Mouse (Mus musculus): Measurements from ENCODE around the gene Mal. TPM values are rescaled to one million over a fixed set of nuclear protein-coding genes. Genes with fewer than 3 reads are reported as not detected.
"Not testable (repeated sequence)": the region's sequence is repeated elsewhere in the genome, so short reads cannot be mapped to it uniquely, and the experiment has no call there.

The Mal gene
- total RNA-seq, 1 experiment = 0.67 TPM

DNA sequence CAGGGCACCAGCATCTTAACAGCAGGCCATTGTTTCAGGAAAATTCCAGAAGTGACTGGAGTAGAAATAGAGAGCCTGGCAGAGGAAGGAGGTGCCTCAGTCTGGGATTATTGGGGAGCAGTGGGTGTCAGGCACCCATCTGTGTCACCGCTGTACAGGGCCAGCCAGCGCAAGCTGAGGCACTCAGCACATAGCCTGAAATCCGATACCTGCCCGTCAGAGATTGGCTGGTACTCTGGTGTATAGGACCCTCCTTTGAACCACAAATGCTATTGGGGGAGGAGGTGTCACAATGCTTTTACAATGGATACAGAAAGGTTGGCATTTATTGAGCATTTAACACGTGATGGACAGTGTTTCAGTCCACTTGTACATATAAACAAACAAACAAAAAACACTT is 47.5 kb downstream of the Mal start:
- no peak for DNase-seq (ENCODE audit: low read depth, low spot score)
- H3K9me3 ChIP-seq (ENCODE audit: control insufficient read depth, insufficient read depth, low read depth, low read length) = no peaks in the 10 kb centered on the region
- no peak overlapping the region for H3K9ac ChIP-seq (ENCODE audit: insufficient read depth, low read depth, low read length, poor library complexity, severe bottlenecking)
- peaks cover 12% of the 10 kb centered on the region for H3K36me3 ChIP-seq (ENCODE audit: control insufficient read depth, insufficient read depth, low read length, poor library complexity, severe bottlenecking)
- TF ChIP-seq ZNF384 (IDR thresholded peaks at IDR 0.05; ENCODE audit: low read depth, low read length) (no peak), ZC3H11A (IDR thresholded peaks at IDR 0.05; ENCODE audit: borderline replicate concordance, low read depth, low read length) (no peak), MAFK (IDR thresholded peaks at IDR 0.05; ENCODE audit: insufficient read depth, low read depth, low read length) (no peak)
- H3K4me1 ChIP-seq (ENCODE audit: control insufficient read depth in 2 of 2, insufficient read depth in 2 of 2, low read length in 2 of 2, poor library complexity in 1 of 2) = peaks cover 13 to 16% of the 10 kb centered on the region in 2 experiments; a peak in 3 of 4 replicates
- no peak overlapping the region for H3K27ac ChIP-seq (ENCODE audit: insufficient read depth, low read depth, low read length, poor library complexity, severe bottlenecking)
- no peak overlapping the region for H3K4me3 ChIP-seq (ENCODE audit: insufficient read depth in 1 of 2, low read depth in 1 of 2, low read length in 2 of 2, poor library complexity in 1 of 2, severe bottlenecking in 1 of 2)
- in situ Hi-C loops (cut with MboI; ENCODE audit: low sequenced_read_pairs in 2 of 2, unreplicated experiment in 2 of 2) = no loop called here

DNA sequence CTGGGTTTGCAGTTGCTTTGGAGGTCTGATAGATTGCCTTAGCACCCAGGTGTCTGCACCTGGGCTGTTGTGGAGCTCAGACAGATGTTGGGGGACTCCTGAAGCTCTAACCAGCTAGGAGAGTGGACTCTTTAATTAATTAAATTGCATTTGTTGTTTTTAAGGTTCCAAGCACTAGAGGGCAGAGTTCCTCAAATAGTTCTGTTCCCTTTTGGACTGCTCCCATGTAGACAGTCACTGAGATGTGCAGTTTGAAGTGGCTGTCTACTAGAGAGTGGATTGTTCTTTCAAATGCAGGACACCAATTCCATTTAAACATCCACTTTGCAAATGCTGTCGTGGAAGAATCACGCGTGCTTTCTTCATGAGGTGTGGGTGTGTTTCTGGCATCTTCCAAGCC is 48.3 kb downstream of the Mal start:
- H3K36me3 ChIP-seq (ENCODE audit: control insufficient read depth, insufficient read depth, low read length, poor library complexity, severe bottlenecking) = peaks cover 13% of the 10 kb centered on the region
- no peaks in the 10 kb centered on the region for H3K9me3 ChIP-seq (ENCODE audit: control insufficient read depth, insufficient read depth, low read depth, low read length)
- H3K4me3 ChIP-seq (ENCODE audit: insufficient read depth in 1 of 2, low read depth in 1 of 2, low read length in 2 of 2, poor library complexity in 1 of 2, severe bottlenecking in 1 of 2) = no peak overlapping the region
- no peak for TF ChIP-seq MAFK (IDR thresholded peaks at IDR 0.05; ENCODE audit: insufficient read depth, low read depth, low read length)
- TF ChIP-seq CHD2 (IDR thresholded peaks at IDR 0.05; ENCODE audit: low read depth, low read length) = no peak
- no peak for TF ChIP-seq ZNF384 (IDR thresholded peaks at IDR 0.05; ENCODE audit: low read depth, low read length)
- TF ChIP-seq ZC3H11A (IDR thresholded peaks at IDR 0.05; ENCODE audit: borderline replicate concordance, low read depth, low read length) = no peak
- no peak for TF ChIP-seq HCFC1 (IDR thresholded peaks at IDR 0.05; ENCODE audit: borderline replicate concordance, insufficient read depth, low read length)
- H3K9ac ChIP-seq (ENCODE audit: insufficient read depth, low read depth, low read length, poor library complexity, severe bottlenecking) = no peak overlapping the region
- peaks cover 13 to 16% of the 10 kb centered on the region in 2 experiments; a peak in 3 of 4 replicates for H3K4me1 ChIP-seq (ENCODE audit: control insufficient read depth in 2 of 2, insufficient read depth in 2 of 2, low read length in 2 of 2, poor library complexity in 1 of 2)
- no peak for DNase-seq (ENCODE audit: low read depth, low spot score)
- no peak overlapping the region for H3K27ac ChIP-seq (ENCODE audit: insufficient read depth, low read depth, low read length, poor library complexity, severe bottlenecking)
- in situ Hi-C loops (cut with MboI; ENCODE audit: low sequenced_read_pairs in 2 of 2, unreplicated experiment in 2 of 2) = no loop called here

DNA sequence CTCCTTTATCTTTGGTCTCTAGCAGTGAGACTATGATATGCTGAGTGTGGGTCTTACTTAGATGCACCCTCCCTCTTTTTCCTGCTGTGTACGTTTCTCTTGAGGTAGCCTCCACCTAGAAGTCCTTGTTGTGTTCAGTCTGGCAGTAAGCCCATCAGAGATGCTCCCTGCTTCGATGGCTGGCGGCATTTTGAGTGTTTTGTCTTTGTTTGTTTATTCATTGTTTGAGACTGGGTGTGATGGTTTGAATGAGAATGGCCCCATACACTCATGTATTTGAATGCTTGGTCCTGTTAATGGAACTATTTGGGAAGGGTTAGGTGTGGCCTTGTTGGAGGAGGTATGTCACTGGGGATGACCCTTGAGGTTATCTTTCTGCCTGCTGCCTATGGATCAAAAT is 51.3 kb downstream of the Mal start:
- Histone ChIP-seq H3K4me1 (ENCODE audit: control insufficient read depth in 2 of 2, insufficient read depth in 2 of 2, low read length in 2 of 2, poor library complexity in 1 of 2) (peaks cover 13 to 16% of the 10 kb centered on the region in 2 experiments; a peak in 3 of 4 replicates), H3K27ac (ENCODE audit: insufficient read depth, low read depth, low read length, poor library complexity, severe bottlenecking) (no peak overlapping the region; the same call in 1 of the 2 replicates), H3K4me3 (ENCODE audit: insufficient read depth in 1 of 2, low read depth in 1 of 2, low read length in 2 of 2, poor library complexity in 1 of 2, severe bottlenecking in 1 of 2) (no peak overlapping the region), H3K9ac (ENCODE audit: insufficient read depth, low read depth, low read length, poor library complexity, severe bottlenecking) (no peak overlapping the region), H3K9me3 (ENCODE audit: control insufficient read depth, insufficient read depth, low read depth, low read length) (no peaks in the 10 kb centered on the region), H3K36me3 (ENCODE audit: control insufficient read depth, insufficient read depth, low read length, poor library complexity, severe bottlenecking) (peaks cover 33% of the 10 kb centered on the region)
- peak; percentile 75 for DNase-seq (ENCODE audit: low read depth, low spot score)
- TF ChIP-seq ZNF384 (IDR thresholded peaks at IDR 0.05; ENCODE audit: low read depth, low read length) (no peak), MAFK (IDR thresholded peaks at IDR 0.05; ENCODE audit: insufficient read depth, low read depth, low read length) (no peak), ZC3H11A (IDR thresholded peaks at IDR 0.05; ENCODE audit: borderline replicate concordance, low read depth, low read length) (no peak), CHD2 (IDR thresholded peaks at IDR 0.05; ENCODE audit: low read depth, low read length) (no peak; the same call in 1 of the 2 replicates), HCFC1 (IDR thresholded peaks at IDR 0.05; ENCODE audit: borderline replicate concordance, insufficient read depth, low read length) (no peak)
- in situ Hi-C loops (cut with MboI; ENCODE audit: low sequenced_read_pairs in 2 of 2, unreplicated experiment in 2 of 2) = no loop called here

DNA sequence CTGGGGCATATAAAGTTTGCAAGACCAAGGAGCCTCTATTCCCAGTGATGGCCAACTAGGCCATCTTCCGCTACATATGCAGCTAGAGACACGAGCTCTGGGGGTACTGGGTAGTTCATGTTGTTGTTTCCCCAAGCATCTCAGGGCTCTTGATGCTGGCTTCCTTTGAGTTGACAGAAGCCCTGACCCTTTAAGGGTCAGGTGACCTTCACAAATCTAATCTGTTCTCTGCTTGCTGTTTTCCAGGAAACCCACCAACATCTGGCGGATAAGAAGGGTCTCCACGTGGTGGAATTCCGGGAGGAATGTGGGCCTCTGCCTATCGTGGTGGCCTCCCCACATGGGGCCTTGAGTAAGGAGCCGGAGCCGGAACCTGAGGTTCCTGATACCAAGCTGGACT is 53.1 kb downstream of the Mal start:
- H3K4me3 ChIP-seq (ENCODE audit: insufficient read depth in 1 of 2, low read depth in 1 of 2, low read length in 2 of 2, poor library complexity in 1 of 2, severe bottlenecking in 1 of 2); H3K9ac ChIP-seq (ENCODE audit: insufficient read depth, low read depth, low read length, poor library complexity, severe bottlenecking); DNase-seq (ENCODE audit: low read depth, low spot score); H3K9me3 ChIP-seq (ENCODE audit: control insufficient read depth, insufficient read depth, low read depth, low read length); in situ Hi-C loops (cut with MboI; ENCODE audit: low sequenced_read_pairs in 2 of 2, unreplicated experiment in 2 of 2); H3K27ac ChIP-seq (ENCODE audit: insufficient read depth, low read depth, low read length, poor library complexity, severe bottlenecking): not testable (repeated sequence)
- Histone ChIP-seq H3K4me1 (ENCODE audit: control insufficient read depth in 2 of 2, insufficient read depth in 2 of 2, low read length in 2 of 2, poor library complexity in 1 of 2) (peaks cover 11 to 13% of the 10 kb centered on the region in 2 experiments; a peak in 3 of 4 replicates), H3K36me3 (ENCODE audit: control insufficient read depth, insufficient read depth, low read length, poor library complexity, severe bottlenecking) (peaks cover 44% of the 10 kb centered on the region)

DNA sequence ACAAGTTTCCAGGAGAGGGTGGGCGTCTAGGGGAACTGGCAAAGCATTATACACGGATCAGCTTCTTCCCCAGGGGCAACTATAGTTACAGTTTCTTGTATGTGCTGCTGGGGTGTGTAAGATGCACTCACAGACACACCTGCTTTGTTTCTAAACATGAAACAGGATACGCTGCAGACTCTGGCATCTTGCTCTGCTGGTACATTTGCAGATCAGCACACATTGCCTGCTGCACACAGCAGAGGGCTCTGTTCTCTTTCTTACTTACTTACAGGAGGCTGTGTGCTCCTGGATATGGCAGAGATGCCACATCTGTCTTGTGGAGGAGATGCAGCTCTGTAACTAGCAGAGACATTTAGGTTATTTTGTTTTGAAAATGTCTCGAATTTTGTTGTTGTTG is 65.7 kb downstream of the Mal start:
- peaks cover 15% of the 10 kb centered on the region for H3K36me3 ChIP-seq (ENCODE audit: control insufficient read depth, insufficient read depth, low read length, poor library complexity, severe bottlenecking)
- no peaks in the 10 kb centered on the region for H3K9me3 ChIP-seq (ENCODE audit: control insufficient read depth, insufficient read depth, low read depth, low read length)
- H3K9ac ChIP-seq (ENCODE audit: insufficient read depth, low read depth, low read length, poor library complexity, severe bottlenecking) = peak overlapping the region; percentile 35; the same call in 1 of the 2 replicates
- H3K27ac ChIP-seq (ENCODE audit: insufficient read depth, low read depth, low read length, poor library complexity, severe bottlenecking) = no peak overlapping the region
- TF ChIP-seq HCFC1 (IDR thresholded peaks at IDR 0.05; ENCODE audit: borderline replicate concordance, insufficient read depth, low read length) (no peak), MAFK (IDR thresholded peaks at IDR 0.05; ENCODE audit: insufficient read depth, low read depth, low read length) (no peak), ZC3H11A (IDR thresholded peaks at IDR 0.05; ENCODE audit: borderline replicate concordance, low read depth, low read length) (no peak), CHD2 (IDR thresholded peaks at IDR 0.05; ENCODE audit: low read depth, low read length) (no peak)
- DNase-seq (ENCODE audit: low read depth, low spot score) = no peak
- peaks cover 3 to 7% of the 10 kb centered on the region in 2 experiments; a peak in 3 of 4 replicates for H3K4me1 ChIP-seq (ENCODE audit: control insufficient read depth in 2 of 2, insufficient read depth in 2 of 2, low read length in 2 of 2, poor library complexity in 1 of 2)
- H3K4me3 ChIP-seq (ENCODE audit: insufficient read depth in 1 of 2, low read depth in 1 of 2, low read length in 2 of 2, poor library complexity in 1 of 2, severe bottlenecking in 1 of 2) = peak overlapping the region; percentile 70 to 80; a peak in 3 of 4 replicates
- in situ Hi-C loops (cut with MboI; ENCODE audit: low sequenced_read_pairs in 2 of 2, unreplicated experiment in 2 of 2) = no loop called here

All from ES-E14 (cell line).